Mouse (Mus musculus): ENCODE results near the gene Car11. TPM values are rescaled to one million over a fixed set of nuclear protein-coding genes. Genes with fewer than 3 reads are reported as not detected.

Gene Car11
- polyA plus RNA-seq, 1 experiment from 2014 or later = 4.6 TPM

DNA sequence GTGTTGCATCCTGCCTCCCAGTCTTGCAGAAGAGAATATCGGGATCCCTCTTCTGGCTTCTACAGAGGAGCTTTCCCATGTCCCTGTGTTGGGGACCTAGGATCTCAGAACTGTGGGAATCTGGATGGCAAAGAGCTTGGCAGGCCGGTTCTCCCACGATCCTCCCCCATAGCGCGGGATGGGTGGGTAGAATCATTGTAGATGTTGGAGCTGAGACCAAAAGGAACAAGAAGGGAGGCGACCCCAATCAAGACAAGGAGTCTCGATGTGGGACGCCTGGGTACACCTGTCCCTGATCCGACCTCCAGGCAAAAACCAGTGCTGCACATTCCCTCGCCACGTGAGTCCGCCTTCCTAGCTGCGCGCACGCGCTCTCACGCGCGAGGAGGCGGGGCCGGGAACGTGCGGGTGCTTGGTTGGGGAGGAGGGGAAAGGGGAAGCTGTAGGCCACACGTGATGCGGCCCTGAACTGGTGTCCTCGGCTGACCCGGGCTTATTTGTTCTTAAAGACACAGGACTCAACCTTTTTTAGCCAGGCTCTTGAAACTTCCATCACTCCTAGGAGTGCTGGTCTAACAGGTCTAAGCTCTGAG lies 7.8 kb downstream of the Car11 start:
- H3K4me1 ChIP-seq = peaks cover 79% of the 10 kb centered on the region
- no peaks in the 10 kb centered on the region for H3K27me3 ChIP-seq (ENCODE audit: low read depth, poor library complexity, severe bottlenecking)
- peak; percentile 89 for DNase-seq (ENCODE audit: low spot score)
- peaks cover 30% of the 10 kb centered on the region for H3K36me3 ChIP-seq
- H3K9me3 ChIP-seq (replicated peaks) = no peaks in the 10 kb centered on the region
- H3K4me3 ChIP-seq = peak overlapping the region; percentile 73
- 1% methylated on average over 27 of the region's 27 CpGs for WGBS
- H3K27ac ChIP-seq (replicated peaks) = peak overlapping the region; percentile 87

DNA sequence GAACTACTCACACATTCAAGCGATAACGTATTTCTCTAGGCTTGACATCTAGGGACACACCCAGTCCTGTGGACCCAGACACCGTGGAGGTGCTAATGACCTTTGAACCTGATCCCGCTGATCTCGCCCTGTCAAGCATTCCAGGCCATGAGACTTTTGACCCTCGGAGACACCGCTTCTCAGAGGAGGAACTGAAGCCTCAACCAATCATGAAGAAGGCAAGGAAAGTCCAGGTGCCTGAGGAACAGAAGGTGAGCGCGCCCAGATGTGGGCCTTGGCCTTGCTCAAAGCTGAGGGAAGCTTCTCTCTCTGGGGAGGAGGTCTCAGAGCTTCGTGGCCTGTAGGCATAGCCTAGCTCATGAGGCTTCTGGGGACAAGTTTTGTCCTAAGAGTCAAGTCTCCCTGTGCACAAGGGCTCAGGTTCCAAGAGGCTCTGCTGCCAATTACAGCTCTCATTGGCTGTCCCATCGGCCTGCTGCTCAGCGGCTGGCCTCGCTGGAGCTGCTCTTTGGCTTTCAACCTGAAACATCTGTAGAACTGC lies 8.6 kb downstream of the Car11 start:
- H3K36me3 ChIP-seq = peaks cover 38% of the 10 kb centered on the region
- WGBS = 49% methylated on average over 13 of the region's 13 CpGs
- H3K4me3 ChIP-seq = peak overlapping the region; percentile 73; the same call in 1 of the 2 replicates
- no peak for DNase-seq (ENCODE audit: low spot score)
- H3K27me3 ChIP-seq (ENCODE audit: low read depth, poor library complexity, severe bottlenecking) = no peaks in the 10 kb centered on the region
- H3K4me1 ChIP-seq = peaks cover 72% of the 10 kb centered on the region
- no peaks in the 10 kb centered on the region for H3K9me3 ChIP-seq (replicated peaks)
- H3K27ac ChIP-seq (replicated peaks) = no peak overlapping the region

DNA sequence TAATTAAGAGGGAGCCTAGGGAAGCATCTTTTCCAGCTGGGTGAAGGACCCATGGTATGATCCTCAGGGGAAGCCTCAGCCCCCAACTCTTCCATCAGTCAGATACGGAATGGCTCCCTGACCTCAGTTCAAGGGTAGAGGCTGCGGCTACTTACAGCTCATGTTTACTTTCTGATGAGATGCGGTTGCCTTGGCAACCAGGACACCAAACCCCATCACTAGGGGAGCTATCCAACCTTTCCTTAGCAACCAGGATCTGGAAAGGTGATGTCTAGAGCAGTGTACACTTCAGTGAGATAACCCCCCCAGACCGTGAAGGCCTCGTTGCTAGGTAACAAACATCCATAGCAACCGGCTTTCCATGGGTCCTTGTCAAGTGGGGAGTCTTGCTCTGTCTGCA lies 9.4 kb downstream of the Car11 start:
- no peaks in the 10 kb centered on the region for H3K9me3 ChIP-seq (replicated peaks)
- H3K27ac ChIP-seq (replicated peaks) = peak overlapping the region; percentile 50; the same call in 1 of the 2 replicates
- no peaks in the 10 kb centered on the region for H3K27me3 ChIP-seq (ENCODE audit: low read depth, poor library complexity, severe bottlenecking)
- H3K4me1 ChIP-seq = peaks cover 68% of the 10 kb centered on the region
- H3K4me3 ChIP-seq = 0 out of 2 replicates have a peak overlapping the region, but pooled peaks have one; percentile 11
- 50% methylated on average over 6 of the region's 6 CpGs for WGBS
- H3K36me3 ChIP-seq = peaks cover 45% of the 10 kb centered on the region
- peak; percentile 66 for DNase-seq (ENCODE audit: low spot score)

DNA sequence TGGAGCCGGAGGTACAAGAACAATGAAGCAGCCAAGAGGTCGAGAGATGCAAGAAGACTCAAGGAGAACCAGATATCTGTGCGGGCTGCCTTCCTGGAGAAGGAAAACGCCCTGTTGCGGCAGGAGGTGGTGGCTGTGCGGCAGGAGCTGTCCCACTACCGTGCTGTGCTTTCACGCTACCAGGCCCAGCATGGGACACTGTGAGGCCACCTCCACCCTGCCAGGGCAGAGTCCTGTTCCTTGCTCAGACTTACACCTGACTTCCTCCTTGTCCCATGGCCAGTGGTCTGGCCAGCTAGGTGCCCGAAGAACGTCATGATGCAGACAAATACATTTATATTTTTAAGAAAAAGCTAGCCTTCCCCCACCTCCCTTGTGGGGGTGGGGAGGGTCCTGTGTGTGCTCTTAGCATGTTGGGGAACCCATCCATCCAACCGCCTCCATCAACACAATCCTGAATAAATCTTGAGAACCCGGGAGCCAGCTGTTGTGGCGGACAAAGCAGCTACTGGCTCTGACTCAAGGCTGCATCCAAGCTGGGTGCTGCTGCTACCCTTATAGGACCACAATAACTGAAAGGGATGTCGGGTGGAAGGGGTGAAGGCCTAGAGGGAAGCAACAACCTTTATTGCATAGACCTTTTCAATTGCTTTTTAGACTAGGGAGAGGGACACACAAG lies 10.2 kb downstream of the Car11 start:
- no peak for DNase-seq (ENCODE audit: low spot score)
- Histone ChIP-seq H3K27ac (replicated peaks) (peak overlapping the region; percentile 50), H3K27me3 (ENCODE audit: low read depth, poor library complexity, severe bottlenecking) (no peaks in the 10 kb centered on the region), H3K36me3 (peaks cover 45% of the 10 kb centered on the region), H3K9me3 (replicated peaks) (no peaks in the 10 kb centered on the region), H3K4me1 (peaks cover 71% of the 10 kb centered on the region), H3K4me3 (peak overlapping the region; percentile 11; the same call in 1 of the 2 replicates)
- 74% methylated on average over 14 of the region's 14 CpGs for WGBS

DNA sequence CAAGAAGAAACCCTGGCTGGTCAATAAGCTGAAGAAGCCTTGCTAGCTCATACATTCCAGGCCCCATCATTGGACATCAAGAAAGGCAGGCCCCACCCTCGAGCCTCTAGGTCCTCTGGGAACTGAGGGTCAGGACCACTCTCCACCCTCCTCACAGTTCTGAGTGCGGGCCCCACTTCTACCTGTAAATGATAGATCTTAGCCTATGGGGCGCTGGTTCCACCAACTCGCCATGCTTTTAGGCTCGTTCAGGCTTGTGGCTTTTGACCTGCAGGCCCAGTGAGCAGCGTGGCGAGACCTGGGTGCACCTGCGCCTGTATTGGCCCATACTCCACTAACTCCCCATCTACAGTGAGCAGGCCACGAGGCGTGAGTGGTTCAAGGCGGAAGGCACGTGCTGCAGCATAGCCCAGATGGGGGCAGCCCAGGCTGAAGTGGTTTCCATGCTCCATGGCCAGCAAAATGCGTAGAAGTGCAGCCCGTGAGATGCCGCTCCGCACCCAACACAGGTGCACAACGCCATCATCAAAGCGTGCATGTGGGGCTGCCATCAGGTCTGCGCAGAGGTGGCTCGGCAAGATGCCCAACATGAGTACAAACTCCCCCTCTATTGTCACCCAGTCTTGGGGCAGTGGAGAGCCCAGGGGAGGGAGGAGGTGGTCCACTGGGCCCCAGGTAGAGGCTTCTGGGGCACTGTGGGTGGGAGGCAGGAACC lies 11.0 kb downstream of the Car11 start:
- Histone ChIP-seq H3K36me3 (peaks cover 45% of the 10 kb centered on the region), H3K27me3 (ENCODE audit: low read depth, poor library complexity, severe bottlenecking) (no peaks in the 10 kb centered on the region), H3K4me1 (peaks cover 71% of the 10 kb centered on the region), H3K4me3 (no peak overlapping the region), H3K9me3 (replicated peaks) (no peaks in the 10 kb centered on the region), H3K27ac (replicated peaks) (no peak overlapping the region)
- DNase-seq (ENCODE audit: low spot score) = no peak
- 95% methylated on average over 20 of the region's 20 CpGs for WGBS

DNA sequence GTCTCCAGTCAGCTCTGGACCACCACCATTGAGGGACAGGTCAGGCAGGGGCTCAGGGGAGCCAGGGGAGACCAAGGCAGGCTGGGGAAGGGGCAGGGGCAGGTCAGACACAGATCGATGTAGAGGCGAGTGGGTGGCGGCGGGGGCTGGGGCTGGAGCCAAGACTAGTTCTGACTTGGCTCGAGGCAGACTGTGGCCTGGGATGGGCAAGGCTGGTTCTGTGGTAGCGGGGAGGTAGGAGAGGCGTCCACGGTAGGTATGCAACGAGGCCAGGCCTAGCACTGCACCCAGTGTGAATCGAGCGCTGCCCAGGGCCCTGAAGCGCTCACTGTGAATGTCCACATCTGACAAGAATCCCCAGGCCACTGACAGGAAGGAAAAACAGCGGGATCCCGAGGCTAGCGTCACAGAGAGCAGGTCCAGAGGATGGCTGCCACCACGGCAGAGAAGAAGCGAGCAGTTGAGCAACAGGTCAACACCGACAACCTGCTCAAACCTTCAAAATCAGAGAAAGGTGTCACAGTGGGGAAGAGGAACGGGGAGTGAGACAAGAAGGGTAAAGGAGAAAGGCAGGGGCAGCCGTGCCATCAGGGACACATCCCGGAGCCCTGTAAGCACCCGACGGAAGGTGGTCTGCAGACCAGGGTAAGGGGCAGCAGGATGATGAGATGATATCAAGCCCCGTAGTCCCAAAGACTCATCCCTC lies 11.8 kb downstream of the Car11 start:
- H3K4me3 ChIP-seq = peak overlapping the region; percentile 9; the same call in 1 of the 2 replicates
- H3K9me3 ChIP-seq (replicated peaks) = no peaks in the 10 kb centered on the region
- 94% methylated on average over 24 of the region's 24 CpGs for WGBS
- H3K27me3 ChIP-seq (ENCODE audit: low read depth, poor library complexity, severe bottlenecking) = no peaks in the 10 kb centered on the region
- DNase-seq (ENCODE audit: low spot score) = no peak
- peaks cover 71% of the 10 kb centered on the region for H3K4me1 ChIP-seq
- H3K36me3 ChIP-seq = peaks cover 45% of the 10 kb centered on the region
- no peak overlapping the region for H3K27ac ChIP-seq (replicated peaks)

DNA sequence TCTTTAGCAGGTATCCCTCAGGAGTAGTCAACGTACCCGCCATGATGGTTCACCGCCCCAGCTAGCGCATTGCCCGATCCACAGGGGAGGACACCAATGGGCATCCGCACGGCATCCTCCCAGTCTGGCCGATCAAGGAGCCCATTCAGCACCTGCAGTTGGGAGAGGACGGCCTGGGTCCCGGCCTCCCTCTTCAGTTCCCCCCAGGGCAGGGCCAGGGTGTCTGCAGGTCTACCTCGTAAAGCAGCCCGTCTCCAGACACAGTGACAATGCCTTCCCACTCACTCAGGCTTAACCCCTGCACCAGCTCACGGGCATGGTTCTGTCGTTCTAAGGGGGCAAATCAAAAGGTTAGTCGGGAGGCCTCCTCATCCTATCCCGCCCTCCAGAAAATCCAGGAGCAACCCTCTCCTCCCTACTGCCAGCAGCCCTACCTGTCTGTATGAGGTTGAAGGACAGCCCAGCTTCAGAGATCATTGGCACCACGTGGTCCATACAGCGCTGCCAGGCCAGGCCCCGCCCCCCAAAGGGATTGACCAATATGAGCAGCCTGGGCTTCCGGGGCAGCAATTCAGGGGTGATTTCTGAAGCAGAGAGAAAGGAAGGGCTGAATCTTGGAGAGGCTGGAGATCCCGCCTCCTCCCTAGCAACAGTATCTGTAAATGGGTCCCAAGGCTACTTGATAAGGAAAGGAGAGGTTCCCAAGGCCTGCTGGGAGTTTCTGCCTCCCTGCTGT lies 12.5 kb downstream of the Car11 start:
- Histone ChIP-seq H3K27ac (replicated peaks) (no peak overlapping the region), H3K27me3 (ENCODE audit: low read depth, poor library complexity, severe bottlenecking) (no peaks in the 10 kb centered on the region), H3K36me3 (peaks cover 45% of the 10 kb centered on the region), H3K9me3 (replicated peaks) (no peaks in the 10 kb centered on the region), H3K4me3 (peak overlapping the region; percentile 9; the same call in 1 of the 2 replicates), H3K4me1 (peaks cover 71% of the 10 kb centered on the region)
- WGBS = 88% methylated on average over 21 of the region's 21 CpGs
- DNase-seq (ENCODE audit: low spot score) = no peak

DNA sequence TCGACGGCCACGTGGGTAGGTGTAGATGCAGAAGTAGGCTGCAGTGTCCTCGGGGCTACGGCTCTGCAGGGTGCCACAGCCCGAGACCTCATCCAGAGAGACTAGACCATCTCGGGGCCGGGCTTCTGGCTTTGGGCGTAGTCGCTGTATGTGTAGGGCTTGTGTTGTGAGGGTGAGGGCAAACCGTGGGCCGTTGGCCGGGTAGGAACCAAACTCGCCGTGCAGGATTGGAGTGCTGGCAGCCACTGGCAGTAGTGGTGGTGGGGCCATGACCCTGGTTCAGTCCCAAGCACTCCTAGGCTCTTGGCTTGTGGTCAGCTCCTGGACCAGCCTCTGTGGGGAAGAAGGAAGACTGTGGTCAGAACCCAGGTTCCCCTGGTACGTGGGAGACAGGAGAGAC lies 13.8 kb downstream of the Car11 start:
- Histone ChIP-seq H3K27me3 (ENCODE audit: low read depth, poor library complexity, severe bottlenecking) (no peaks in the 10 kb centered on the region), H3K27ac (replicated peaks) (no peak overlapping the region), H3K4me1 (peaks cover 60% of the 10 kb centered on the region), H3K36me3 (peaks cover 45% of the 10 kb centered on the region), H3K9me3 (replicated peaks) (no peaks in the 10 kb centered on the region), H3K4me3 (peak overlapping the region; percentile 82; the same call in 1 of the 2 replicates)
- no peak for DNase-seq (ENCODE audit: low spot score)
- 93% methylated on average over 16 of the region's 16 CpGs for WGBS

DNA sequence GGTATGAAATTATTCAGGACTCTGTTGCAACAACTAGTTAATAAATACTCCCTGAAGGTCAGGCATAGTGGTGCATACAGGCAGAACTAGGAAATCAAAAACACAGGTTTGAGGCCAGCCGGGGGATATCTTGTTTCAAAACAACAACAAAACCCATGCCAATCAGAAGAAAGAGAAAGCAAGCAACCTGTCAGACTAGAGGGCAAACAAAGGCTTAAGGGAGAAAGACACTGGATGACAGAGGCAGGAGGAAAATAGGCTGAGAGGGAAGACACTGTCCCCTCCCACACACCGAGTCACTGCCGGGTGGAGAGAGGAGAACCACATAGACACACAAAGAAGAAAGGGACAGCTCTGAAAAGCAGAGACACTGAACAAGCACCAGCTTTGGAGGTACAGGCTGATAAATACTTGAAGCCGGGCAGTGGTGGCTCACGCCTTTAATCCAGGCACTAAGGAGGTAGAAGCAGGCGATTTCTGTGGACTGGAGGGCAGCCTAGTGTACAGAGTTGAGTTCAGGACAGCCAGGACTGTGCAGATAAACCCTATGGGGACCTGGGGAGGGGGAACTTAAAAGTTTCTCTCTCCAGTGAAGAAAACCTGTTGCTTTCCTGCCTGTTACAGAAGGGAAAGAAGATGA lies 14.4 kb downstream of the Car11 start:
- H3K4me1 ChIP-seq = peaks cover 58% of the 10 kb centered on the region
- H3K9me3 ChIP-seq (replicated peaks) = no peaks in the 10 kb centered on the region
- H3K36me3 ChIP-seq = peaks cover 48% of the 10 kb centered on the region
- H3K27ac ChIP-seq (replicated peaks) = no peak overlapping the region
- no peak for DNase-seq (ENCODE audit: low spot score)
- no peaks in the 10 kb centered on the region for H3K27me3 ChIP-seq (ENCODE audit: low read depth, poor library complexity, severe bottlenecking)
- WGBS = 90% methylated on average over 6 of the region's 6 CpGs
- H3K4me3 ChIP-seq = peak overlapping the region; percentile 82

DNA sequence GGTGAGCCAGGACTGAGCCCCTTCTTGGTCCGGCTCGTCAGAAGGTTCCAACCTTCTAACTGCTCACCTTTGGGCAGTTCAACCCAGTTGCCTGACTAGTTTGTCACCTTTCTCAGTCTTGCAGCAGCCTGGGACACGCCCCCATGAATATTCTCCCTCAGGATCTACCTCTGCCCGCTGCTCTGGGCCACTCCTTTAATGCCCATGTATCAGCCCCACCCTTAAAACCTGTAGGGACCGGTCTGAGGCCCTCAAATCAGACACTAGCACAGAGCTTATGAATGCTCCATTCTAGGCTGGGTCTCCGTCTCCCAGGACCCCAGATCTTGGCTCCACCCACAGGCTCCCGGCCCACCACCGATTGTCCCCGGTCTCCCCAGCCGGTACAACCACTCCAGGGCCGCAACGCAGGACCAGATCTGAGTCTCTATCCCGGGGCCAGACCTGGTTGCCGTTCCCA lies 15.0 kb downstream of the Car11 start:
- Histone ChIP-seq H3K9me3 (replicated peaks) (no peaks in the 10 kb centered on the region), H3K36me3 (peaks cover 53% of the 10 kb centered on the region), H3K4me1 (peaks cover 58% of the 10 kb centered on the region), H3K4me3 (peak overlapping the region; percentile 82), H3K27me3 (ENCODE audit: low read depth, poor library complexity, severe bottlenecking) (no peaks in the 10 kb centered on the region), H3K27ac (replicated peaks) (peak overlapping the region; percentile 89)
- 12% methylated on average over 14 of the region's 14 CpGs for WGBS
- DNase-seq (ENCODE audit: low spot score) = no peak

DNA sequence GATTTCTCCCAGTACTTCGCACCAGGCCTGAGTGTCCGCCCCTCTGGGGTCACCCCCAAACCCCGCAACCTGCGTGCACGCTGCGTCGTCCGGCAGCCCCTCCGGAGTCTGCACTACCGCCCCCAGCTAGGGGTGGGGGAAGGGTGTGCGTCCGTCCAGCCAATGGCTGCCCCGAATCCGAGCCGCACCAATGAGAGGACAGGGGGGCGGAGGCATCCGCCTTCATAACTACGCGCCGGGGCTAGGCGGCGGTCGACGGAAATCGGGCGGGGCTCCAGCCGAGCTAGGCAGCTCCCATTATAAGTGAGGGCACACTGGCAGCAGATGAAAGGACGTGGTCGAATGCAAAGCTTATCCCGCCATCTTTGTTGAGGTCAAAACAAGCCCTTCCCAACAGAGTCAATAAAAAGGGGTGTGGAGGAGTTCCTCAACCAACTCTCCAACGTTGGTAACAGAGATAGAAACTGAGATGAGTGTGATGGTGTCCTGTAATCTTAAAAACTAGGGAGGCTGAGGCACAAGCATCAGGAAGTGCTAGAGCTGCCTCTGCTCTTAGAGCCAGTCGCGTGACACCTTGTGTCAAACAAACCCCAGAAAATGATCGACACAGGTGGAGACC lies 15.6 kb downstream of the Car11 start, which contains the start of gene Rpl18:
TSS of gene Rpl18 (plus strand) at position 368 of the 619 bp plus-strand sequence.
- no peaks in the 10 kb centered on the region for H3K9me3 ChIP-seq (replicated peaks)
- H3K4me3 ChIP-seq = peak within 1 kb of the TSS; percentile 82
- H3K27ac ChIP-seq (replicated peaks) = peak within 1 kb of the TSS; percentile 89
- DNase-seq (ENCODE audit: low spot score) = peak; percentile 97
- H3K36me3 ChIP-seq = peaks cover 53% of the 10 kb centered on the region
- WGBS = 8% methylated on average over 34 of the region's 34 CpGs
- no peaks in the 10 kb centered on the region for H3K27me3 ChIP-seq (ENCODE audit: low read depth, poor library complexity, severe bottlenecking)
- H3K4me1 ChIP-seq = peaks cover 57% of the 10 kb centered on the region
